Mouse (Mus musculus) thymus, adult 2 months (tissue): Measurements from ENCODE around the gene Fam166a.

Source experiments
- CTCF ChIP-seq: fragments of 200-500 bp; IDR thresholded peaks from 2 replicates; pipeline ENCODE4 v1.5.1; 2012; ENCODE audit warnings: mild to moderate bottlenecking, control low read depth, low read length, moderate library complexity, borderline replicate concordance; ENCODE audit not compliant: control insufficient read depth, poor library complexity, insufficient read depth; ENCODE audit errors: extremely low read depth
- POLR2A ChIP-seq: fragments of 200-500 bp; IDR thresholded peaks from 2 replicates; pipeline ENCODE4 v1.6.1; 2012; ENCODE audit warnings: mild to moderate bottlenecking, low read length, control low read depth, moderate library complexity; ENCODE audit not compliant: control insufficient read depth, poor library complexity, insufficient read depth; ENCODE audit errors: extremely low read depth

DNA sequence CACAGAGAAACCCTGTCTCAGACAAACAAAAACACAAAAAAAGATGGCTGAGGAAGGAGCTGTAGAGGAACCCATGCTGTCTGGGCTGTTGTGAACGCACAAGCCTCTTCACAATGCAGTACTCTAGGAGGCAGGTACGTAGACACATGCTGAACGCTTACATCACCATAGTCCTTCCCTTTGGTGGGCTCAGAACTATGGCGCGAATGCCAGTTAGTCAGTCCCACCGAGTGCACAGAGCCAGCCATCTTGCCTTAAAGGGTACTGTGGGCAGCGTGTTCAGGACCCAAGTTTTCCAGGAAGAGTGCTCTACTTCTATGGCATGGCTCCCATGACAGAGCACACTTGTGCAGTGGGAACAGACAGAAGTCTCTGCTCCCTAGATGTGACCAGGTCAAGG is 34.0 kb upstream of the Fam166a start:
- TF ChIP-seq CTCF (no peak), POLR2A (no peak)
